Mouse (Mus musculus): ENCODE measurements around the gene Wdfy3.

DNA sequence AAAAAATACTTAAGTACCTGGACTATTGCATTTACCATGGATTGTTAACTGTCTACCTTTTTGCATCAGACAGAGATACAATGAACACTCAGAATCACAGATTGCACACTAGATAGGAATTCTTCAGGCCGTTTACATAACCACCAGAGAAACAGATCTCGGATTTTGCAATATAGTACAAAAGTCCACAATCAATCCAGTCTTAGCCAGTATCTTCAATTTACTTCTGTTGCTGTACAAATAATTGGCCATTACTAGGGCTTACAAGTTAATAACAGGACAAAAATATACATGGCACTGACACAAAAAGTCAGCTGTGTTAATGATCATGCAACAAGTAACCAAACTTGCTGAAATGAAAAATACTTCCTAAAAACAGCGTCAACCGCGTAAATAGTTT is 236.7 kb downstream of the Wdfy3 start:
- TF ChIP-seq POLR2A (IDR thresholded peaks at IDR 0.05; ENCODE audit: extremely low read depth, insufficient read depth, low read length) (no peak), CTCF (IDR thresholded peaks at IDR 0.05; ENCODE audit: low read depth, low read length) (no peak)

Data from liver, adult 2 months (tissue).